Mouse (Mus musculus) liver, adult 2 months (tissue): ENCODE data around the gene Slain2. TPM values are rescaled to one million over a fixed set of nuclear protein-coding genes. Genes with fewer than 3 reads are reported as not detected.

ENCODE experiments used
- DNase-seq: peaks from one replicate; pipeline ENCODE4 v3.0.0-alpha.2; 2011; ENCODE audit warnings: low read depth, low spot score; ENCODE audit errors: extremely low read depth
- H3K27ac ChIP-seq: fragments of 200-500 bp; replicated peaks from 2 replicates; pipeline ENCODE4 v1.5.1; 2012; ENCODE audit warnings: low read depth, mild to moderate bottlenecking, control low read depth, inconsistent platforms, low read length; ENCODE audit not compliant: insufficient read depth
- H3K27me3 ChIP-seq: fragments of 200-500 bp; 2 replicates; pipeline ENCODE4 v1.6.1; 2012; ENCODE audit warnings: mild to moderate bottlenecking, moderate library complexity, low read length, inconsistent platforms; ENCODE audit not compliant: control insufficient read depth, insufficient read depth
- H3K36me3 ChIP-seq: fragments of 200-500 bp; 2 replicates; pipeline ENCODE4 v1.6.1; 2012; ENCODE audit warnings: low read length, inconsistent platforms; ENCODE audit not compliant: control insufficient read depth, insufficient read depth
- H3K4me1 ChIP-seq: fragments of 200-500 bp; 2 replicates; pipeline ENCODE4 v1.6.1; 2011; ENCODE audit warnings: low read length; ENCODE audit not compliant: control insufficient read depth, insufficient read depth
- H3K4me3 ChIP-seq: fragments of 200-500 bp; 2 replicates; pipeline ENCODE4 v1.5.1; 2011; ENCODE audit warnings: low read depth, mild to moderate bottlenecking, control low read depth, low read length, moderate library complexity; ENCODE audit not compliant: insufficient read depth
- H3K79me2 ChIP-seq: fragments of 200-500 bp; 2 replicates; pipeline ENCODE4 v1.6.1; 2012; ENCODE audit warnings: inconsistent platforms, mild to moderate bottlenecking, low read length, moderate library complexity; ENCODE audit not compliant: control insufficient read depth, insufficient read depth
- H3K9ac ChIP-seq: fragments of 200-500 bp; 2 replicates; pipeline ENCODE4 v1.6.1; 2012; ENCODE audit warnings: low read depth, mild to moderate bottlenecking, control low read depth, inconsistent platforms, low read length
- CTCF ChIP-seq: fragments of 200-500 bp; IDR thresholded peaks from 2 replicates; pipeline ENCODE4 v1.5.1; 2011; ENCODE audit warnings: low read depth, low read length, control low read depth
- POLR2A ChIP-seq: fragments of 200-500 bp; IDR thresholded peaks from 2 replicates; pipeline ENCODE4 v1.6.1; 2011; ENCODE audit warnings: low read length, control low read depth; ENCODE audit not compliant: insufficient read depth; ENCODE audit errors: extremely low read depth
- WGBS: fragments of 180-500 bp; shearing (Covaris S2); methylation state at CpG from one replicate; pipeline ENCODE4 v1.1.7; 2018; 5-methylcytosine and 5-hydroxymethylcytosine counted together
- polyA plus RNA-seq: library from polyadenylated mRNA; depleted of rRNA; stranded (reverse); fragments of >200 nt; gene quantifications from 2 replicates; pipeline ENCODE4 v1.2.3, GENCODE M21; 2012
- total RNA-seq: library from RNA; depleted of rRNA; stranded (reverse); fragments of >200 nt; gene quantifications from 2 replicates; pipeline ENCODE4 v1.2.3, GENCODE M21; 2014

Slain2 gene
- total and polyA plus RNA-seq, 2 experiments, result 10.3 to 14.0 TPM

GRCm38 (mm10) chr5:72883706-72884105 lies 30.4 kb upstream of the Slain2 start:
- Histone ChIP-seq H3K36me3 (no peaks in the 10 kb centered on the region), H3K27ac (no peak overlapping the region), H3K27me3 (no peaks in the 10 kb centered on the region), H3K4me1 (0 out of 2 replicates have a peak, but pooled peaks cover under 1% of the 10 kb centered on the region), H3K79me2 (no peaks in the 10 kb centered on the region), H3K9ac (no peak overlapping the region), H3K4me3 (no peak overlapping the region)
- 24% methylated on average over 3 of the region's 3 CpGs for WGBS
- peak; percentile 61 for DNase-seq
- TF ChIP-seq POLR2A (no peak), CTCF (no peak)

DNA sequence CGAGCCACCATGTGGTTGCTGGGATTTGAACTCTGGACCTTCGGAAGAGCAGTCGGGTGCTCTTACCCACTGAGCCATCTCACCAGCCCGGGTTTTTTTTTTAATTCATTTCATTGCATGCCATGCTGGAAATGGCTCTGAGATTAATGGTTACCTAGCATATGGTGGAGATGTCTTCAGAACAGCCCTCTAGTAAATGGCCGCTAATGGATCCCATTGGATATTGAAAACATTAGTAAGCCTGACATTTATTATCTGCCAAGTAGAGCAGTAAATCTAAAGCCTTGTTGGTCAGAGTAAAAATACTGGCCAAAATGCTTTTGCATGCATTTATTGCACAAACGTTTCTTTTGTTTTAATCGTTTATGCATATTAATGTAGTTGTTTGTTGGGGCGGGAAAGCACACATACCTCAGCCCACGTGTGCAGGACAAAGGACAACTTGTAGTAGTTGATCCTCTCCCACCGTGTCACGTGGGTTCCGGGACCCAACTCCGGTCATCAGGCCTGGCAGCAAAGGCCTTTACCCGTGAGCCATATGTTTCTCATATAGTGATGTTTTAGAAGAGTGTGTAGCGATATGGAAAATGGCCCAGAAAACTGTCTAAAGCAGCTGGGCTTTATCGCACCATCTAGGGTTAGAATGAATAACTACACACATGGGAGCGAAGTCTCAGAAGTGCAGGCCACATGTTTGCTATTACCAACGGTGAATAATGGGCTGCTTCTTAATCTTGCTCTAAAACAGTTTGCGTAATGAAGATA lies 27.5 kb upstream of the Slain2 start:
- no peaks in the 10 kb centered on the region for H3K36me3 ChIP-seq
- H3K79me2 ChIP-seq, result no peaks in the 10 kb centered on the region
- no peaks in the 10 kb centered on the region for H3K27me3 ChIP-seq
- no peak overlapping the region for H3K9ac ChIP-seq
- H3K27ac ChIP-seq, result no peak overlapping the region
- H3K4me1 ChIP-seq, result no peaks in the 10 kb centered on the region; the same call in 1 of the 2 replicates
- TF ChIP-seq POLR2A, result no peak
- TF ChIP-seq CTCF, result no peak
- 94% methylated on average over 19 of the region's 19 CpGs for WGBS
- no peak overlapping the region for H3K4me3 ChIP-seq
- no peak for DNase-seq

GRCm38 (mm10) chr5:72888260-72888659 lies 25.8 kb upstream of the Slain2 start:
- Histone ChIP-seq H3K9ac (no peak overlapping the region), H3K27ac (no peak overlapping the region), H3K36me3 (no peaks in the 10 kb centered on the region), H3K4me3 (no peak overlapping the region), H3K4me1 (no peaks in the 10 kb centered on the region; the same call in 1 of the 2 replicates), H3K79me2 (no peaks in the 10 kb centered on the region), H3K27me3 (no peaks in the 10 kb centered on the region)
- 94% methylated on average over 7 of the region's 7 CpGs for whole genome bisulfite sequencing
- no peak for TF ChIP-seq POLR2A
- no peak for TF ChIP-seq CTCF
- no peak for DNase-seq

GRCm38 (mm10) chr5:72891534-72891933 lies 22.6 kb upstream of the Slain2 start:
- H3K79me2 ChIP-seq, result no peaks in the 10 kb centered on the region
- no peak for TF ChIP-seq POLR2A
- TF ChIP-seq CTCF, result peak; percentile 73
- H3K4me3 ChIP-seq, result no peak overlapping the region
- no peaks in the 10 kb centered on the region for H3K27me3 ChIP-seq
- peak; percentile 51 for DNase-seq
- under 1% methylated on average over 12 of the region's 12 CpGs for WGBS
- H3K36me3 ChIP-seq, result no peaks in the 10 kb centered on the region
- H3K27ac ChIP-seq, result no peak overlapping the region
- H3K9ac ChIP-seq, result no peak overlapping the region
- peaks cover 3% of the 10 kb centered on the region; the same call in 1 of the 2 replicates for H3K4me1 ChIP-seq

- Histone ChIP-seq H3K27ac (no peak overlapping the region), H3K27me3 (no peaks in the 10 kb centered on the region), H3K36me3 (no peaks in the 10 kb centered on the region), H3K79me2 (no peaks in the 10 kb centered on the region), H3K9ac (no peak overlapping the region), H3K4me1 (peaks cover 3% of the 10 kb centered on the region; the same call in 1 of the 2 replicates), H3K4me3 (no peak overlapping the region)
- no peak for TF ChIP-seq POLR2A
- TF ChIP-seq CTCF, result peak; percentile 79
- WGBS, result 72% methylated on average over 5 of the region's 5 CpGs
- no peak for DNase-seq
Measured at GRCm38 (mm10) chr5:72893987-72894386, 20.1 kb upstream of the Slain2 start.

DNA sequence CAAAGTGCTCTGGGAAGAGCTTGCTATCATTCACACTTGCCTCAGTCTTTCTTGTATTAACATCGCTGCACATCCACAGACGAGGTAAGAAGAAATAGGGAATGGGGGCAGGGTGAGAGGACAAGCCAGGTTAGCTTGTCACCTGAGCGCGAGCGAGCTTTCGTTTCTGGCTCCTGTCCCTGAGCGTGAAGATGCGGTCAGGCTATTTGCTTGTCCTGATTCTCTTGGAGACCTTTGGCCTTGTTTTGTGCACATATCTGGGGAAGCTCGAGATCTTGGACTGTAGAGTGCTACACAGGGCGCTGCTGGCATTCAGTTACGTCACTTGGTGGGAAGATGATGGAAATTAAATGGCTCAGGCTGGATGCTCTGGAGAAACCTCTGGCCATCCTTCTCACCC lies 18.8 kb upstream of the Slain2 start:
- TF ChIP-seq CTCF, result no peak
- TF ChIP-seq POLR2A, result no peak
- H3K27ac ChIP-seq, result no peak overlapping the region
- no peaks in the 10 kb centered on the region for H3K27me3 ChIP-seq
- H3K4me3 ChIP-seq, result no peak overlapping the region
- WGBS, result 31% methylated on average over 11 of the region's 11 CpGs
- H3K4me1 ChIP-seq, result peaks cover 3% of the 10 kb centered on the region; the same call in 1 of the 2 replicates
- H3K79me2 ChIP-seq, result no peaks in the 10 kb centered on the region
- DNase-seq, result peak; percentile 77
- H3K36me3 ChIP-seq, result no peaks in the 10 kb centered on the region
- no peak overlapping the region for H3K9ac ChIP-seq
